Mouse (Mus musculus) intestine, postnatal 0 days (tissue): ENCODE results near the gene A230072I06Rik. TPM values are rescaled to one million over a fixed set of nuclear protein-coding genes. Genes with fewer than 3 reads are reported as not detected.

Experiments used
- ATAC-seq: fragments of 200-750 bp; cut with Nextera tagmentation; 2 replicates; pipeline ENCODE4 v1.8.0; 2017; ENCODE audit warnings: mild to moderate bottlenecking, moderate TSS enrichment, moderate library complexity
- H3K27ac ChIP-seq: fragments of 300-500 bp; sonication (generic); 2 replicates; pipeline ENCODE4 v1.5.1; 2014; ENCODE audit warnings: mild to moderate bottlenecking, low read depth, low read length, moderate library complexity
- H3K27me3 ChIP-seq: fragments of 300-500 bp; sonication (generic); replicated peaks from 2 replicates; pipeline ENCODE4 v1.6.1; 2014; ENCODE audit warnings: low read length, mixed read lengths; ENCODE audit not compliant: control insufficient read depth, insufficient read depth
- H3K36me3 ChIP-seq: fragments of 300-500 bp; sonication (generic); 2 replicates; pipeline ENCODE4 v1.6.1; 2014; ENCODE audit warnings: mild to moderate bottlenecking, moderate library complexity; ENCODE audit not compliant: control insufficient read depth, insufficient read depth
- H3K4me1 ChIP-seq: fragments of 300-500 bp; sonication (generic); replicated peaks from 2 replicates; pipeline ENCODE4 v1.6.1; 2014; ENCODE audit warnings: antibody characterized with exemption, low read length, mixed read lengths; ENCODE audit not compliant: control insufficient read depth, insufficient read depth
- H3K4me2 ChIP-seq: fragments of 300-500 bp; sonication (generic); replicated peaks from 2 replicates; pipeline ENCODE4 v1.6.1; 2014; ENCODE audit warnings: low read depth, mild to moderate bottlenecking, moderate library complexity
- H3K4me3 ChIP-seq: fragments of 300-500 bp; sonication (generic); 2 replicates; pipeline ENCODE4 v1.5.1; 2014; ENCODE audit warnings: low read depth, low read length
- H3K9ac ChIP-seq: fragments of 300-500 bp; sonication (generic); 2 replicates; pipeline ENCODE4 v1.6.1; 2014; ENCODE audit warnings: mild to moderate bottlenecking, low read depth, low read length
- H3K9me3 ChIP-seq: fragments of 300-500 bp; sonication (generic); 2 replicates; pipeline ENCODE4 v1.6.1; 2016; ENCODE audit warnings: mixed run types; ENCODE audit not compliant: control insufficient read depth
- CTCF ChIP-seq: sonication (generic); IDR thresholded peaks from 2 replicates; pipeline ENCODE4 v1.5.1; 2016; ENCODE audit warnings: low read depth, mild to moderate bottlenecking, control low read depth, antibody characterized with exemption, moderate library complexity
- WGBS: fragments of 180-500 bp; shearing (Covaris S2); extraction: QIAGEN DNeasy Blood & Tissue Kit; methylation state at CpG from one replicate; pipeline ENCODE4 v1.1.7; 2014; 5-methylcytosine and 5-hydroxymethylcytosine counted together
- polyA plus RNA-seq: library from polyadenylated mRNA; unstranded; fragments of >200 nt; fragmentation: Nextera tagmentation; extraction: Ambion mirVana; gene quantifications from 2 replicates; pipeline ENCODE4 v1.2.1, GENCODE M21; 2015

A230072I06Rik gene
- polyA plus RNA-seq, 1 experiment from 2014 or later = not detected

- TF ChIP-seq CTCF = no peak
- Histone ChIP-seq H3K4me1 (no peaks in the 10 kb centered on the region), H3K9ac (no peak overlapping the region), H3K4me2 (no peak overlapping the region), H3K36me3 (no peaks in the 10 kb centered on the region), H3K27me3 (no peaks in the 10 kb centered on the region), H3K9me3 (no peaks in the 10 kb centered on the region), H3K4me3 (no peak overlapping the region), H3K27ac (no peak overlapping the region)
- WGBS = 80% methylated on average over 22 of the region's 22 CpGs
- no peak for ATAC-seq
These were observed 3.5 kb downstream of the A230072I06Rik start for GRCm38 (mm10) chr8:12282128-12282527.

- H3K4me3 ChIP-seq = no peak overlapping the region
- no peak for TF ChIP-seq CTCF
- H3K27ac ChIP-seq = no peak overlapping the region
- 0 out of 2 replicates have a peak, but pooled peaks cover 3% of the 10 kb centered on the region for H3K27me3 ChIP-seq
- H3K36me3 ChIP-seq = no peaks in the 10 kb centered on the region
- ATAC-seq = no peak
- H3K4me2 ChIP-seq = no peak overlapping the region
- H3K4me1 ChIP-seq = no peaks in the 10 kb centered on the region
- no peak overlapping the region for H3K9ac ChIP-seq
- H3K9me3 ChIP-seq = no peaks in the 10 kb centered on the region
These were observed 11.9 kb downstream of the A230072I06Rik start for GRCm38 (mm10) chr8:12290551-12290950.

- WGBS = 68% methylated on average over 10 of the region's 10 CpGs
- H3K36me3 ChIP-seq = no peaks in the 10 kb centered on the region
- no peaks in the 10 kb centered on the region for H3K9me3 ChIP-seq
- no peak overlapping the region for H3K27ac ChIP-seq
- H3K4me2 ChIP-seq = no peak overlapping the region
- H3K4me1 ChIP-seq = no peaks in the 10 kb centered on the region
- no peak overlapping the region for H3K4me3 ChIP-seq
- no peak overlapping the region for H3K9ac ChIP-seq
- TF ChIP-seq CTCF = no peak
- no peak for ATAC-seq
- 0 out of 2 replicates have a peak, but pooled peaks cover 3% of the 10 kb centered on the region for H3K27me3 ChIP-seq
These were observed 19.8 kb downstream of the A230072I06Rik start for GRCm38 (mm10) chr8:12298326-12298950.

GRCm38 (mm10) chr8:12301998-12302397 lies 23.4 kb downstream of the A230072I06Rik start:
- Histone ChIP-seq H3K4me3 (no peak overlapping the region), H3K4me1 (no peaks in the 10 kb centered on the region), H3K4me2 (no peak overlapping the region), H3K9ac (no peak overlapping the region), H3K27ac (no peak overlapping the region), H3K9me3 (no peaks in the 10 kb centered on the region), H3K36me3 (no peaks in the 10 kb centered on the region), H3K27me3 (no peaks in the 10 kb centered on the region)
- ATAC-seq = no peak
- TF ChIP-seq CTCF = no peak
- 80% methylated on average over 14 of the region's 14 CpGs for WGBS

- Histone ChIP-seq H3K36me3 (no peaks in the 10 kb centered on the region), H3K27me3 (0 out of 2 replicates have a peak, but pooled peaks cover 13% of the 10 kb centered on the region), H3K4me3 (no peak overlapping the region), H3K9me3 (no peaks in the 10 kb centered on the region), H3K4me2 (no peak overlapping the region), H3K27ac (no peak overlapping the region), H3K9ac (no peak overlapping the region), H3K4me1 (no peaks in the 10 kb centered on the region)
- no peak for TF ChIP-seq CTCF
- ATAC-seq = no peak
- 48% methylated on average over 16 of the region's 16 CpGs for WGBS
These were observed 34.5 kb downstream of the A230072I06Rik start for GRCm38 (mm10) chr8:12312975-12313734.

GRCm38 (mm10) chr8:12314258-12314657 lies 35.6 kb downstream of the A230072I06Rik start:
- H3K9me3 ChIP-seq = no peaks in the 10 kb centered on the region
- 0 out of 2 replicates have a peak, but pooled peaks cover 13% of the 10 kb centered on the region for H3K27me3 ChIP-seq
- no peak for ATAC-seq
- no peaks in the 10 kb centered on the region for H3K4me1 ChIP-seq
- H3K4me2 ChIP-seq = no peak overlapping the region
- TF ChIP-seq CTCF = no peak
- 67% methylated on average over 11 of the region's 11 CpGs for WGBS
- no peak overlapping the region for H3K9ac ChIP-seq
- no peaks in the 10 kb centered on the region for H3K36me3 ChIP-seq
- no peak overlapping the region for H3K4me3 ChIP-seq
- H3K27ac ChIP-seq = no peak overlapping the region
